Mouse (Mus musculus): ENCODE results near the gene Elfn1. TPM values are rescaled to one million over a fixed set of nuclear protein-coding genes. Genes with fewer than 3 reads are reported as not detected.

The Elfn1 gene
- polyA plus RNA-seq, 1 experiment from 2014 or later = 0.52 TPM

Other genes starting within 250 kb of the Elfn1 start
- 5.4 and 6.7 TPM in 2 replicates for gene Micall2, start 171.6 kb upstream of the Elfn1 start, polyA plus RNA-seq (2014; fragmentation: Nextera tagmentation; extraction: Ambion mirVana)
- gene Ints1, start 132.3 kb upstream of the Elfn1 start, polyA plus RNA-seq (2014; fragmentation: Nextera tagmentation; extraction: Ambion mirVana) = 40.5 and 42.0 TPM in 2 replicates
- 7.5 and 8.3 TPM in 2 replicates for gene Mafk, start 116.4 kb upstream of the Elfn1 start, polyA plus RNA-seq (2014; fragmentation: Nextera tagmentation; extraction: Ambion mirVana)
- gene Tmem184a, start 88.0 kb upstream of the Elfn1 start, polyA plus RNA-seq (2014; fragmentation: Nextera tagmentation; extraction: Ambion mirVana) = 1.1 TPM in 2 replicates
- gene Gm26938, start 81.5 kb upstream of the Elfn1 start, polyA plus RNA-seq (2014; fragmentation: Nextera tagmentation; extraction: Ambion mirVana) = 0.27 TPM in 1 of 2 replicates, not detected in the other
- gene Psmg3, start 81.1 kb upstream of the Elfn1 start, polyA plus RNA-seq (2014; fragmentation: Nextera tagmentation; extraction: Ambion mirVana) = 75.4 and 76.3 TPM in 2 replicates

Data from forebrain, embryonic 11.5 days (tissue).